Mouse (Mus musculus) liver, embryonic 15.5 days (tissue): ENCODE measurements around the gene Brms1l. TPM values are rescaled to one million over a fixed set of nuclear protein-coding genes. Genes with fewer than 3 reads are reported as not detected.

ENCODE experiments used
- microRNA-seq: library from miRNA; unstranded; fragments of <30 nt; microRNA quantifications from one replicate; pipeline ENCODE4, GENCODE M21; 2016
- polyA plus RNA-seq: library from polyadenylated mRNA; unstranded; fragments of >200 nt; fragmentation: Nextera tagmentation; extraction: Ambion mirVana; gene quantifications from 2 replicates; pipeline ENCODE4 v1.2.1, GENCODE M21; 2015

The Brms1l gene
- polyA plus RNA-seq, 1 experiment from 2014 or later = 12.0 TPM

Small RNAs within 50 kb of the gene (microRNA-seq; reads per million reads assigned to microRNA genes)
- 2.5 reads per million, percentile 2 among the genes with 10 or more reads in this experiment for gene Gm23394

Other genes with a start within 250 kb of the Brms1l start
- not detected in 2 replicates for gene Insm2, start 236.9 kb upstream of the Brms1l start, polyA plus RNA-seq
- 3.2 and 4.1 TPM in 2 replicates for gene Ralgapa1, start 15.2 kb upstream of the Brms1l start, polyA plus RNA-seq